Mouse (Mus musculus) left cerebral cortex, postnatal 14 days (tissue): Measurements from ENCODE around the gene Lgr6. TPM values are rescaled to one million over a fixed set of nuclear protein-coding genes. Genes with fewer than 3 reads are reported as not detected.

Experiments used
- total RNA-seq, 2 experiments: library from RNA; stranded (reverse); gene quantifications; 2 replicates each; pipeline ENCODE4 v1.2.3; 2021

The Lgr6 gene
- total RNA-seq, 2 experiments from 2014 or later: 2.7 TPM

Other genes starting within 250 kb of the Lgr6 start
- gene Ppp1r12b, start 149.3 kb downstream of the Lgr6 start, total RNA-seq: 10 to 100 TPM; 77.8 to 81.7 TPM
- gene Ube2t, start 142.7 kb downstream of the Lgr6 start, total RNA-seq: 1 to 10 TPM; 2.7 to 3.4 TPM
- gene Ptpn7, start 27.4 kb upstream of the Lgr6 start, total RNA-seq: under 1 TPM in 1 of 2 experiments, not detected in 1; 0.19 TPM
- 100 to 1,000 TPM; 329 to 359 TPM for gene Arl8a, start 41.5 kb upstream of the Lgr6 start, total RNA-seq
- 100 to 1,000 TPM; 148 to 163 TPM for gene Gpr37l1, start 62.4 kb upstream of the Lgr6 start, total RNA-seq
- not detected for gene Elf3, start 153.3 kb upstream of the Lgr6 start, total RNA-seq
- 10 to 100 TPM; 53.2 to 54.1 TPM for gene Rnpep, start 178.8 kb upstream of the Lgr6 start, total RNA-seq
- 100 to 1,000 TPM; 187 to 189 TPM for gene Timm17a, start 208.5 kb upstream of the Lgr6 start, total RNA-seq
- under 1 TPM; 0.34 to 0.72 TPM for gene Lmod1, start 219.5 kb upstream of the Lgr6 start, total RNA-seq